Mouse (Mus musculus) effector memory CD4-positive, alpha-beta T cell, adult 7 months (primary cell): ENCODE data around the gene Cd38. TPM values are rescaled to one million over a fixed set of nuclear protein-coding genes. Genes with fewer than 3 reads are reported as not detected.

Source experiments
- polyA plus RNA-seq: library from polyadenylated mRNA; unstranded; fragments of 100-300 nt; shearing (Covaris generic); gene quantifications from one replicate; pipeline ENCODE4 v1.2.1, GENCODE M21; 2017

Gene Cd38
- polyA plus RNA-seq, result 5.7 TPM

DNA sequence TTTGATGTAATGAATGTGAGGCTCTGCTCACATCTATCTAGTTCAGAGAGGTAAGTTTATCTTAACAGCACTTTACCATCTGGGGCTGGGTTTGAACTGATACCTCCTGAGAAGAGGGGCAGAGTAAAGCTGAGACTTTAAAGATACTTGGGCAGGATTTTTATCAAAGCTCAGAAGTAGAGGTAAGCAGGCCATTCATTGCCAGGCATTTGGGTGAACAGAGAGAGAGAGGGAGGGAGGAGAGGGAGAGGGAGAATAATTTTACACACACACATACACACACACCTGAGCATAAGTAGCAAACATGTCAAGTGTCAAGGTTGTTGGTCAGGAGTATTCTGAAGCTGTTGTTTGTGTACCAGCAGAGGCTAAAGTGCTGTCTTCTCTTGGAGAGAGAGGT is at the start of gene Cd38:
Gene Cd38 (plus strand): TSS at position 301 of the 400 bp plus-strand sequence.

DNA sequence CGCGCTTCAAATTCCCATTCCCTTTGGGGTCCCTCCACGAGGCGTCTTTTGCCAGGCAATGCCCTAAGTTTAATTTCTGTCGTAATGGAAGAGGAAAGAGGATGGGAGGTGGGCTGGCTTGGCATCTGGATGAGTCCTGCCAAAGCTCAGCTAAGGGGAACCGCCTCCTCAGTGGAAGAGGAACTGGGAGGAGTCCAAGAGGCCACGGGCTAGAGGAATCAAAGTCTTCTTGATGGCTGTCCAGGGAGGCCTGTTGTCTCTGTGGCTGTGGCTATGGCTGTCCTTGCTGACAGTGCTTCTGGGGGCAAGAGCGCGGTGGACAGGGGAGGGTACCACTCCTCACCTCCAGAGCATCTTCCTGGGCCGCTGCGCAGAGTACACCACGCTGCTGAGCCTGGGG is 49.7 kb upstream of the Cd38 start, which contains the start of gene Bst1:
Gene Bst1 (plus strand): TSS at position 191 of the 400 bp plus-strand sequence.

DNA sequence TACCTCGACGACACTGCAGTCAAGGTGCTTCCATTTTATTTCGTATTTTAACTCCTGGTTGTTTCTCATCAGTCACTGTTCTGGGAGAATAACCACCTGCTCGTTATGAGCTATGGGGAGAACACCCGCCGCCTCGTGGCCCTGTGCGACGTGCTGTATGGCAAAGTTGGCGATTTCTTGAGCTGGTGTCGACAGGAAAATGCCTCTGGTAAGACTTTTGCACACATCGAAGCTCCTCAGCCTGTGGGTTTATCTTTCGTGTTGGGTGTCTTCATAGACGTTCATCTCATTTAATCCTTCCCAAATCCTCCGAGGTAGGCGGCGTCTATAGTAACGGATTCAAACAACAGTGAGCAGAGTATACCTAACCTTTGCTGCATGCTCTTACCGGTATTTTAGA is 46.8 kb upstream of the Cd38 start, which contains the start of gene Fbxl5:
Gene Fbxl5 (minus strand): TSS at position 101 of the 400 bp plus-strand sequence.

DNA sequence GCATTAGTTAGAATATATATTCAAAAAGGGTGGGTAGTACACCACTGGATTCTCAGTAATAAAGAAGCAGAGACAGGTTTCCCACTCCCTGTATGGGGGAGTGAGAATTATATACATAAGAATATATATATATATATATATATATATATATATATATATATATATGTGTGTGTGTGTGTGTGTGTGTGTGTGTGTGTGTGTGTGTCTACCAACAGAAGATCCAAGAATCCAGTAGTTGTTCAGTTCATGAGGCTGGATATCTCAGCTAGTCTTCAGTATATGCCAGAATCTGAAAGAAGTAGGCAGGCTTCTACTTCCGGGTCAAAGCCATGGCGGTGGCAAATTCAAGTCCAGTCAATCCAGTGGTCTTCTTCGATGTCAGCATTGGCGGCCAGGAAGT is 44.5 kb downstream of the Cd38 start, which contains the start of gene Gm7879:
Gene Gm7879 (plus strand): TSS at position 301 of the 400 bp plus-strand sequence.

Other genes with a start within 250 kb of the Cd38 start
- not detected for gene Cc2d2a, start 206.2 kb upstream of the Cd38 start, polyA plus RNA-seq
- not detected for gene Bst1, start 49.7 kb upstream of the Cd38 start, polyA plus RNA-seq
- 63.5 TPM for gene Fbxl5, start 46.9 kb upstream of the Cd38 start, polyA plus RNA-seq
- gene Gm7879, start 44.6 kb downstream of the Cd38 start, polyA plus RNA-seq, result not detected
- gene Fgfbp1, start 113.2 kb downstream of the Cd38 start, polyA plus RNA-seq, result 0.46 TPM
- gene Prom1, start 233.5 kb downstream of the Cd38 start, polyA plus RNA-seq, result 1.8 TPM